Mouse (Mus musculus) liver, postnatal 0 days (tissue): ENCODE measurements around the gene Hecw2.

Experiments used
- CTCF ChIP-seq: sonication (generic); IDR thresholded peaks from 2 replicates; pipeline ENCODE4 v1.5.1; 2016; ENCODE audit warnings: antibody characterized with exemption, low read depth
- EP300 ChIP-seq: IDR thresholded peaks from 2 replicates; pipeline ENCODE4 v1.6.1; 2016; ENCODE audit warnings: antibody characterized with exemption, low read depth, mild to moderate bottlenecking

GRCm38 (mm10) chr1:53900416-53900815 is 294.6 kb downstream of the Hecw2 start:
- no peak for TF ChIP-seq CTCF
- TF ChIP-seq EP300 = no peak
